Mouse (Mus musculus) cerebellum, adult 2 months (tissue): ENCODE results near the gene Slc35b1.

Experiments
- CTCF ChIP-seq: fragments of 200-500 bp; IDR thresholded peaks from 2 replicates; pipeline ENCODE4 v1.5.1; 2011; ENCODE audit warnings: low read depth, mild to moderate bottlenecking, control low read depth, low read length, moderate library complexity, borderline replicate concordance; ENCODE audit not compliant: insufficient read depth
- POLR2A ChIP-seq: fragments of 200-500 bp; IDR thresholded peaks from 2 replicates; pipeline ENCODE4 v1.6.1; 2011; ENCODE audit warnings: low read length, control low read depth, borderline replicate concordance; ENCODE audit not compliant: insufficient read depth

DNA sequence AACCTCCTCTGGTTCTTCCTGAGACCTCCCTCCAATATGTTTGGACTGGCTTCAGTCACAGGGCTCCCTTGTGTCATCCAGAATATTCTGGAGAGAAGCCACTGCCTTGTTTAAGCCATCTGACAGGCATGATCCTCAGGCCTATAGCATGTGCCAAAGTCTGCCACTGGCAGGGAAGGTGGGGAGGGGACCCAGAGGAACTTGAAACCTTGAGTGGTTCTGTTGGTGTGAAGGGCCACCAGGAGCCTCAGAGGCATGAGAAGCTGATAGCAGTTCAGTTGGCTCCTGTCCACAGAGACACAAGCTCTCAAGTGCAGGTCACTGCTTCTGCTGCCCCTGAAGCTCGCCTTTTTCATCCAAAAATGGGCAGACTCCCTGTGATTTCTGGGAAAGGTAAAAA lies 12.1 kb downstream of the Slc35b1 start:
- no peak for TF ChIP-seq CTCF
- TF ChIP-seq POLR2A, result no peak
